Mouse (Mus musculus): Measurements from ENCODE around the gene Gm49673. TPM values are rescaled to one million over a fixed set of nuclear protein-coding genes. Genes with fewer than 3 reads are reported as not detected.
"Not testable (repeated sequence)": the region's sequence is repeated elsewhere in the genome, so short reads cannot be mapped to it uniquely, and the experiment has no call there.

Gm49673 gene
- polyA plus RNA-seq, 1 experiment from 2014 or later, result 0.22 TPM

GRCm38 (mm10) chr17:8166454-8166853 is 18.9 kb upstream of the Gm49673 start:
- not testable (repeated sequence) for H3K27me3 ChIP-seq (replicated peaks; ENCODE audit: control insufficient read depth, insufficient read depth, low read length); H3K9ac ChIP-seq (ENCODE audit: low read length); H3K9me3 ChIP-seq (replicated peaks; ENCODE audit: control insufficient read depth, low read length); H3K4me1 ChIP-seq (ENCODE audit: control insufficient read depth, insufficient read depth, low read length); H3K27ac ChIP-seq (ENCODE audit: low read depth, low read length); DNase-seq (ENCODE audit: low spot score); ATAC-seq
- H3K4me2 ChIP-seq (ENCODE audit: low read length), result peak overlapping the region; percentile 43
- 43% methylated on average over 2 of the region's 3 CpGs for WGBS
- 0 out of 2 replicates have a peak overlapping the region, but pooled peaks have one; percentile 44 for H3K4me3 ChIP-seq (ENCODE audit: low read depth, low read length)
- H3K36me3 ChIP-seq (ENCODE audit: control insufficient read depth, insufficient read depth, low read length), result peaks cover 25% of the 10 kb centered on the region

GRCm38 (mm10) chr17:8165977-8166376 is 18.4 kb upstream of the Gm49673 start:
- Histone ChIP-seq H3K9ac (ENCODE audit: low read length) (peak overlapping the region; percentile 47; the same call in 1 of the 2 replicates), H3K36me3 (ENCODE audit: control insufficient read depth, insufficient read depth, low read length) (peaks cover 21% of the 10 kb centered on the region), H3K4me3 (ENCODE audit: low read depth, low read length) (peak overlapping the region; percentile 44), H3K4me2 (ENCODE audit: low read length) (peak overlapping the region; percentile 43)
- not testable (repeated sequence) for H3K27ac ChIP-seq (ENCODE audit: low read depth, low read length); H3K9me3 ChIP-seq (replicated peaks; ENCODE audit: control insufficient read depth, low read length); H3K4me1 ChIP-seq (ENCODE audit: control insufficient read depth, insufficient read depth, low read length); ATAC-seq; H3K27me3 ChIP-seq (replicated peaks; ENCODE audit: control insufficient read depth, insufficient read depth, low read length); DNase-seq (ENCODE audit: low spot score)
- WGBS, result 0% methylated on average over 11 of the region's 11 CpGs

DNA sequence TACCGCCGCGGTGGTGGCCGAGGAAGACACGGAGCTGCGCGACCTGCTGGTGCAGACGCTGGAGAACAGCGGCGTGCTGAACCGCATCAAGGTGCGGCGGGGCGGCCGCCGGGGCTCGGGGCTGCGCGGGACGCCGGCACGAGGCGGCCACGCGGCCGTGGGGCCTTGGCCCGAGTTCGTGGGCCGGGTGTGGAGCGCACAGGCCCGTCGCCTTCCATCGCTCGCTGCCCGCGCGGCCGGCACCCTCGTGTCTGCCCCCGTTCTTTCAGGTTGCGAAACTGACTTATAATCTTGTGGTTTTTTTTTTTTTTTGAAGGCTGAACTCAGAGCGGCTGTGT is 18.0 kb upstream of the Gm49673 start:
- Histone ChIP-seq H3K36me3 (ENCODE audit: control insufficient read depth, insufficient read depth, low read length) (peaks cover 17% of the 10 kb centered on the region), H3K4me2 (ENCODE audit: low read length) (peak overlapping the region; percentile 43), H3K4me3 (ENCODE audit: low read depth, low read length) (peak overlapping the region; percentile 44), H3K9ac (ENCODE audit: low read length) (peak overlapping the region; percentile 47; the same call in 1 of the 2 replicates)
- ATAC-seq; DNase-seq (ENCODE audit: low spot score); H3K4me1 ChIP-seq (ENCODE audit: control insufficient read depth, insufficient read depth, low read length); H3K9me3 ChIP-seq (replicated peaks; ENCODE audit: control insufficient read depth, low read length); H3K27ac ChIP-seq (ENCODE audit: low read depth, low read length); H3K27me3 ChIP-seq (replicated peaks; ENCODE audit: control insufficient read depth, insufficient read depth, low read length): not testable (repeated sequence)
- under 1% methylated on average over 34 of the region's 42 CpGs for WGBS

DNA sequence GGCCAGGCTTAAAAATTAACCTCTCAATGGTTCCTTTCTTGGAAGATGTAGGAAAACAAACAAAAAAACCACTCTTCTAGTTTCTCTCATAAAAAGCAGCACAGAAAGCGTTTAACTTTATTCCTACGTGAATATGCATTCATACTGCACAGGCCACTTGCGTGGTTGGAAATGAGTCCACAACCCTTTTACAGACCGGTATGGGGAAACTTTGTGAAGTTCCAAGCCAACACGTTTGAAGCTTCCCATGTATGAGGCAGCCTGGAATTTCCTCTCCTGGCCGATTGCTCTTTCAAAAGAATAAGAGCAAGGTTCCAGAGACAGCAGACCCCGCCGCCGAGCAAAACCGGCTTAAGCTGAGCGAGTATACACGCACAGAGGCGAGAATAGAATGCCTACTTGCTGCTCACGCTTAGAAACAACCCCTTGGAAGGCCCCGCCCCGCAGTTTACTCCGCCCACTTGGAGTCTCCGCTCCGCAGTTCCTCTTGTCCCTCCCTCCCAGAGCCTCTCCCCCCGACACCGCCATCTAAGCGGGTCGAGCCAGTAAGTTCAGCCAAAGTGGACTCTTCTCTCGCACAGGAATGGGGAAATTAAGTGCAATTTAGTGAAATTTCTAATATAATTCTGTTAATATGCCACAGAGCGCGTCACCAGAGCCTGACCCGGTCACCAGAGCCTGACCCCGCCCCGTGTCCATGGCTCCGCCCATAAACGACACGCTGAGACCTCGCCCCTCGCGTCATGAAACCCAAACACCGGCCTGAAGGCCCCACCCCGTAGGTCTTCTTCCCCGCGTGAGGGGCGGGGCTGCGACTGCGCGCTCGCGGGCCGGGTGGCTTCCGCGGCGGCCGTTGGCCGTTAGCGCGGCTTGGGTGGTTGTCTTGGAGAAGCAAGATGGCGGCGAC is 17.4 kb upstream of the Gm49673 start, which contains the start of gene Fgfr1op:
Gene Fgfr1op, plus strand, starts transcription at position 801 of the 907 bp plus-strand sequence.
- WGBS, result 3% methylated on average over 13 of the region's 55 CpGs
- not testable (repeated sequence) for H3K9me3 ChIP-seq (replicated peaks; ENCODE audit: control insufficient read depth, low read length); H3K27me3 ChIP-seq (replicated peaks; ENCODE audit: control insufficient read depth, insufficient read depth, low read length); H3K4me1 ChIP-seq (ENCODE audit: control insufficient read depth, insufficient read depth, low read length); DNase-seq (ENCODE audit: low spot score); H3K27ac ChIP-seq (ENCODE audit: low read depth, low read length)
- Histone ChIP-seq H3K4me3 (ENCODE audit: low read depth, low read length) (peak within 1 kb of the TSS; percentile 44), H3K4me2 (ENCODE audit: low read length) (peak within 1 kb of the TSS; percentile 43), H3K36me3 (ENCODE audit: control insufficient read depth, insufficient read depth, low read length) (peaks cover 11% of the 10 kb centered on the region), H3K9ac (ENCODE audit: low read length) (peak within 1 kb of the TSS; percentile 47; the same call in 1 of the 2 replicates)
- peak; percentile 98 for ATAC-seq

DNA sequence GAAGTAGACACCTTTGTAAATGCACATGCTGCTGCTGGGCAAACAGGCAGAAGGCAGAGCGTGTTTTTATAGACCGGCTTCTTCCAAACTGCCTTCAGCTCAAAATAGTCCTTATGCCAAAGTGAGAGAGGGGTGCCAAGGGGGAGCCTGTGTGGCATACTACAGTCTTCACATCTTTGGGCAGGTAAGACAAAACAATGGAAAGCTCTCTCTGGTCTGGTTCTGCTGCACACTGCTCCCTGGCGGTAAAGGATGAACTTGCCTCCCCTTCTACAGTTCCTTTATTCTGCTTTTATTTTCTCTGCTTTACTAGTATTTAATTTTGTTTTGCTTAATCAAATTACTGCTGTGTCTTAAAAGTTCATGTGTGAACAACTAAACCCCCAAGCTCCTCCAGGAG is 13.4 kb upstream of the Gm49673 start:
- not testable (repeated sequence) for H3K4me1 ChIP-seq (ENCODE audit: control insufficient read depth, insufficient read depth, low read length); H3K9me3 ChIP-seq (replicated peaks; ENCODE audit: control insufficient read depth, low read length); H3K27me3 ChIP-seq (replicated peaks; ENCODE audit: control insufficient read depth, insufficient read depth, low read length); H3K36me3 ChIP-seq (ENCODE audit: control insufficient read depth, insufficient read depth, low read length); H3K4me2 ChIP-seq (ENCODE audit: low read length); H3K9ac ChIP-seq (ENCODE audit: low read length); H3K27ac ChIP-seq (ENCODE audit: low read depth, low read length); ATAC-seq; H3K4me3 ChIP-seq (ENCODE audit: low read depth, low read length)
- peak; percentile 34 for DNase-seq (ENCODE audit: low spot score)
- WGBS, result 45% methylated on average over 3 of the region's 3 CpGs

GRCm38 (mm10) chr17:8158627-8159026 is 11.0 kb upstream of the Gm49673 start:
- ATAC-seq; H3K4me3 ChIP-seq (ENCODE audit: low read depth, low read length); H3K4me1 ChIP-seq (ENCODE audit: control insufficient read depth, insufficient read depth, low read length); H3K36me3 ChIP-seq (ENCODE audit: control insufficient read depth, insufficient read depth, low read length); H3K9ac ChIP-seq (ENCODE audit: low read length); H3K4me2 ChIP-seq (ENCODE audit: low read length); DNase-seq (ENCODE audit: low spot score); H3K9me3 ChIP-seq (replicated peaks; ENCODE audit: control insufficient read depth, low read length); H3K27me3 ChIP-seq (replicated peaks; ENCODE audit: control insufficient read depth, insufficient read depth, low read length); H3K27ac ChIP-seq (ENCODE audit: low read depth, low read length): not testable (repeated sequence)
- no CpG with 5 or more reads among the region's 1 CpGs for WGBS

DNA sequence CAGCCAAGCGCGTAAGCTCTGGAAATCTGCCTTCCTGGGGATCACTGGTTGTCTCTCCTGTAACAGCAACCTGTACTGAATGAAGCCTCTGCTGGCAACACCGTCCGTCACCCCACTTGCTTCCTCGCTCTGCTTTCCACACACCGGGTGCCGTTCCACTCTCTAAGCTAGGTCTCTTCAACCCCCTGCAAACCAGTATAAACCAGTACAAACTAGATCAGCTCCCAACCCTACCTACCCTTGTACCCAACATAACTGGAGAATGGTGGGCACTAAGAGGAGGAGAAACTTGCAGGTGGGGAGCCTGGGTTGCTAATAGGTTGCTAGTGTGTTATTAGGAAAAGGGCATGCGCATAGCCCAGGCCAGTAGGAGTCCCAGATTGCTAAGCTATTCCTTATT is 8.4 kb upstream of the Gm49673 start:
- H3K27me3 ChIP-seq (replicated peaks; ENCODE audit: control insufficient read depth, insufficient read depth, low read length); H3K9me3 ChIP-seq (replicated peaks; ENCODE audit: control insufficient read depth, low read length); H3K4me1 ChIP-seq (ENCODE audit: control insufficient read depth, insufficient read depth, low read length); H3K27ac ChIP-seq (ENCODE audit: low read depth, low read length); H3K4me2 ChIP-seq (ENCODE audit: low read length); H3K9ac ChIP-seq (ENCODE audit: low read length); H3K4me3 ChIP-seq (ENCODE audit: low read depth, low read length); DNase-seq (ENCODE audit: low spot score); H3K36me3 ChIP-seq (ENCODE audit: control insufficient read depth, insufficient read depth, low read length); ATAC-seq: not testable (repeated sequence)
- no CpG with 5 or more reads among the region's 8 CpGs for WGBS

GRCm38 (mm10) chr17:8155010-8155409 is 7.4 kb upstream of the Gm49673 start:
- H3K4me1 ChIP-seq (ENCODE audit: control insufficient read depth, insufficient read depth, low read length); H3K9me3 ChIP-seq (replicated peaks; ENCODE audit: control insufficient read depth, low read length); H3K36me3 ChIP-seq (ENCODE audit: control insufficient read depth, insufficient read depth, low read length); H3K4me3 ChIP-seq (ENCODE audit: low read depth, low read length); ATAC-seq; H3K27me3 ChIP-seq (replicated peaks; ENCODE audit: control insufficient read depth, insufficient read depth, low read length); H3K4me2 ChIP-seq (ENCODE audit: low read length); H3K9ac ChIP-seq (ENCODE audit: low read length); DNase-seq (ENCODE audit: low spot score); H3K27ac ChIP-seq (ENCODE audit: low read depth, low read length): not testable (repeated sequence)
- 81% methylated on average over 7 of the region's 7 CpGs for WGBS

- ATAC-seq; H3K36me3 ChIP-seq (ENCODE audit: control insufficient read depth, insufficient read depth, low read length); H3K27ac ChIP-seq (ENCODE audit: low read depth, low read length); H3K27me3 ChIP-seq (replicated peaks; ENCODE audit: control insufficient read depth, insufficient read depth, low read length); H3K9me3 ChIP-seq (replicated peaks; ENCODE audit: control insufficient read depth, low read length); DNase-seq (ENCODE audit: low spot score); H3K4me1 ChIP-seq (ENCODE audit: control insufficient read depth, insufficient read depth, low read length): not testable (repeated sequence)
- WGBS, result 13% methylated on average over 5 of the region's 5 CpGs
- Histone ChIP-seq H3K4me2 (ENCODE audit: low read length) (peak overlapping the region; percentile 49), H3K4me3 (ENCODE audit: low read depth, low read length) (peak overlapping the region; percentile 41), H3K9ac (ENCODE audit: low read length) (peak overlapping the region; percentile 62)
Observed at GRCm38 (mm10) chr17:8146931-8147330, 657 bp downstream of the Gm49673 start.

All from forebrain, embryonic 14.5 days (tissue).